Mouse (Mus musculus) heart, adult 9 months (tissue): ENCODE data around the gene Fam133b.
A peak's percentile ranks its signal among the peaks of the same experiment; 100 is the strongest.

ENCODE experiments used
- DNase-seq, 2 experiments: peaks; one replicate each; pipeline ENCODE4 v3.0.0; 2022; ENCODE audit warnings: low spot score in 2 of 2

The Fam133b gene

GRCm38 (mm10) chr5:3543629-3544479 is at the start of gene Fam133b:
Gene Fam133b (plus strand): TSS chr5:3543833.
- DNase-seq = peak; percentile 88 to 93

DNA sequence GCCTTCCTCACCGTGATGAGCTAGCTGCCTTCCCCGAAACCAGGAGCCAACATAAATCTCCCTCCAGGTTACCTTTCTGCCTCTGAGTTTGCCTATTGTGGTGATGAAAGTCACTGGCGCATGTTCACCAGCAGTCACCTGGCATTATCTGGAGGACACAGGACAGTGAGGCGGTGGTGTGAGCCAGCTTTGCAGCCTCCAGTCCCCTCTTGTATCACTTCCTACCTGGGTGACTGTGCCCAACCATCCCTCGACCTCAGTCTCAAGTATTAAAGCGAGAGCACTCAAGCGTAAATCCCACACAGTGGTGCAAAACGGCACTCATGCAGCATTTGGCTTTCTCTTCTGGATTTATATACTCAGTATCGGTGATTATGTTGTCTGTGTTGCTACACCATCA is 49.7 kb upstream of the Fam133b start:
- DNase-seq = no peak

- DNase-seq = peak; percentile 24 to 42
Measured at GRCm38 (mm10) chr5:3494452-3495187, 49.0 kb upstream of the Fam133b start.

DNA sequence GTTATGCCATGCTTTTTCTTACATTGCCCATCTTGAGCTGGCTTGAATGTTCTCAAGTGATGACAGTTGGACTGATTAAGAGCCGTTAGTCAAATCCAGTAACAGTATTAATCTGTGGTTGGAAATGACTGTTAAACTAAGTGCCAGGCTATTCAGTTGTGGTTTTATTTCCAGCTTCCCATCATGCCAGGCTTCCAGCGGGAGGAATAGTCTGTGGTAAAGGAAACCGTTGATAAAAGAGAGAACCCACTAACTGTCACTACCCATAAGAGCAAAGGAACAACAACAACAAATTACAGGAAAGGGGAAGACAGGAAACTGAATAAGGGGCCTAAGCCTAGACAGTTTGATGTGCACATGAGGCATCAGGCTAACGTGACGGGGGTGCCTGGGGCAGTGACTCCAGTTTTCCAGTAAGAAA is 46.1 kb upstream of the Fam133b start:
- DNase-seq = no peak

GRCm38 (mm10) chr5:3500298-3500697 is 43.3 kb upstream of the Fam133b start:
- DNase-seq = no peak

GRCm38 (mm10) chr5:3500957-3501563 is 42.6 kb upstream of the Fam133b start:
- DNase-seq = no peak

DNA sequence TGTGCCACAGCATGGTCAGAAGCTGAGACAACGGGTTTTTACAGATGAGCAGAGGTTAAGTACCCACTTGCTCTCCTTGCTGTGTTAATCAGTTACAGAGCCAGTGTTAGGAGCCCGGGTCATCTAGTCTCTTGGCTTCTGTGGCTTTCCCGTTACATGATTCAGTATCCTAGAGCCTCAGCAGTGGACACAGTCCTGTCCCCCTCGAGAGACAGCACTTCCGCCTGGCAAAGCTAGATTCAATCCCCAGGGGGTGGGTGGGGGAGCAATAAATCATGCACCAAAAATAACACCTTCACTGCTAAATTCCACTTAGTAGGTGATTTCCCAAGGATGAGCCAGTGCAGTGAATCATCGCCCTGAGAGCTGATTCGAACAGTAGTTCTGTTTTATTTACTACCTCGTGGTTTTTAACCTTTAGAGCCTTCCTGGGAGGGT is 42.0 kb upstream of the Fam133b start:
- DNase-seq = peak; percentile 66 to 69

- DNase-seq = peak; percentile 77 to 85
Measured at GRCm38 (mm10) chr5:3502610-3503350, 40.9 kb upstream of the Fam133b start.

DNA sequence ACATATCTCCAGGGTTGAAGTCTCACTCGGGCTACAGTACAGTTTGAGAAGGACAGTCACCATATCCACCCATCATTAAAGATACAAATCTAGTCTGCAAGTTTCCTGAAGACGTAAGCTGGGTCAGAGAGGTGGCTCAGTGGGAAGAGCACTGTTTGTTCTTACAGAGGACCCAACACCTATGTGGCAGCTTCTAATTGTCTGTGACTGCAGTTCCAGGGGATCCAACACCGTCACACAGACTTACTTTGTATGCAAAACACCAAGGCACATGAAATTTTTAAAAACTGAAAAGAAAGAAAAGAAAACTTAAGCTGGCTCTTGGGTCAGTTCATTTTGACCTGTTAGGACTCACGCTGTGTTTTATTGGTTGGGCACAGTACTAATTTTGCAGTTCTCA is 40.3 kb upstream of the Fam133b start:
- DNase-seq = no peak

- no peak for DNase-seq
Measured at GRCm38 (mm10) chr5:3503836-3504323, 39.8 kb upstream of the Fam133b start.

- no peak for DNase-seq
Measured at GRCm38 (mm10) chr5:3504453-3504852, 39.2 kb upstream of the Fam133b start.

DNA sequence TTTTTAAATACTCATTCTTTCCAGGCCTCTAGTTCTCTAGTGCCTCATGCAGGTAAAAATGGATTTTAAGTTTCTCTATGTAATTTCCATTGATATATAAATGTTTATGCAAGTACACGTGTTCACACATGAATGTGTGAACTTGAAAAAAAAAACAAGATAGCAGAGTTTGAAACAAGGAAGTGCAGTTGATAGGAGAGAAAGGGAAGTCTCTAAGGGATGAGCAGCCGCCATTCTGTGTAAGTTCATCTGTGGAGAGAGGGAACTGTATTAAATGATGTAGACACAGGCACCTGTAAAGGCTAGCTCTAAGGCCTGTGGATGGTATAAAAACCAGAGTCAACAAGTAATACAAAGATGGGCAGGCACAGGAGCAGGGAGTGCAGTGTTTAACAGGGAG is 38.1 kb upstream of the Fam133b start:
- no peak for DNase-seq

DNA sequence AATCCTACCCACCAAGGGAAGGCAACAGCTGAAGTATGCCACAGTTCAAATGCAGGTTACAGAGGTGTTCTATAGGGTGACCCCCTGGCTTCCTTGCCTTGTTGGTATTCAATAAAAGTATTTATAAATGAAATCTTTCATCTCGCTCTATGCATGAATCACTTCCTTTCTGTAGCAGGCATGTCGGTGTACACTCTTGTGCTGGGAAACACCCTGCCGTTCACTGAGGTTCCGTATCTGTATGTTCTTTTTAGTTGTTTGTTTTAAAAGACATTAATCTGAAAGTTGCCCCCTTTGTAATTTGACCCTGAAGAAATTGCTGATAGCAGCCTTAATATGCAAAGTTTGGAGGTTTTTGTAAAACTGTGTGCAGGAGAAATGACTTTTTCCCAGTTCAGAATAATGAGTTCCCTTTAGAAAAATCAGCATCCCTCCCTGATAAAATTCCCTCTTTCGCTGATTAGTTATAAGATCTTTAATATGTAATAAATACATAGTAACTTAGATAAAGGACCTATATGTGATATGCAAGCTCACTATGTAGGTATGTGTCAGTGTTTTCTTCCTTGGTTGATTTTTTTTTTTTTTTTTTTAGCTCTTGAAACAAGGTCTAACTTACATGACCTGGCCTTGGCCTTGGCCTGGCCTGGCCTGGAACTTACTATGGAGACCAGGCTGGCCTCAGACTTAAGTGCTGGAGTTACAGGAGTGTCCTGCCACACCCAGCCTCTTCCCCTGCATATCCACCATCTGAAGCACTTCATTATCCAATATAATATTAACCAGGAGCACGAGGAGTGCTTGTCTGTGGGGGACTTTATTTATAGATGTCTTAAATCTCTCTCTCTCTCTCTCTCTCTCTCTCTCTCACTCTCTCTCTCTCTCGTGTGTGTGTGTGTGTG is 34.9 kb upstream of the Fam133b start:
- DNase-seq = no peak

DNA sequence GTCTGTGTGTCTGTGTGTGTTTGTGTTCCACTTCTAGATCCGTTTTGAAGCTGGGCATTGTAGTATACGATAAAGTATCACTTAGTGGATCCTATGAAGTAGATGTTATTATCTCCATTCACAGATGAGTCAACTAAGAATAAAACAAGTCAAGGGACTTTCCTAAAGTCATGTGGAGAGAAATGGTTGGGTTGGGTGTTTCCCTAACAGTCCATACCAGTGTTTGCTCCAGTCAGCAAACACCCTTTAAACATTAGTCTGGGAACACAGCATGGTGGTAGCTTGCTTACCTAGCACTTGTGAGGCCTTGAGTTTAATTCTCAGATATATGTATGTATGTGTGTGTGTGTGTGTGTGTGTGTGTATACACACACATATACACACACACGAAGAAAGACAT is 34.1 kb upstream of the Fam133b start:
- no peak for DNase-seq

DNA sequence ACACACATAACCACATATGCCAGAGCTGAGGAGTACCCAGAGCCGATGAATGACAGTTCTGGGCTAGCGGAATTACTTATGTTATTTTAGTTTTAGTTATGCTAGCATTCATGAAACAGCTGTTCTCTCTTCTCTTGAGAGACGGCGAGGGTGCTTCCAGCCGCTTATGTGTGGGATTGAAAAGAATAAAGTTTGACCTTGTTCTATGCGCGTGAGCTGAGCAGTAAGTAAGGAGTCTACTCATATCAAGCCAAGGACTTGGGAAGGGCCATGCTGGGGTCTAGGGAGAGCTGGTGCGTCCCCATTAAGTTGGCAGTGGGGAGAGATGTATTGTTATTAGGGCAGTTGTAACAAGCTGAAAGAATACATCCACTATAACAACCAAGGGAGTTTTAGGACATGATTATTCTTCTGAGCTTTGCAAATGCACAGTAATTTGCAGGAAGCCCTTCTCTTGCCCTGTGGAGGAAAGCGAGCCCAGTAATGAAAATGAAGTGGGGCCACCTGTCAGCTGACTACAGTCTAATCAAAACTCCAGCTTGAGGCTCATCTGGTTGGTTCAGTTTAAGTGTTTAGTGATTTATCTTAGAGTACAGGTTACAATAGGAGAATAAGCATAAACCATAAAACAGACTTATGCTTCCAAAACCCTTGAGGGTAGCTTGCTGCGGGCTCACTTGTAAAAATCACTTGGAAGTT is 32.4 kb upstream of the Fam133b start:
- no peak for DNase-seq

DNA sequence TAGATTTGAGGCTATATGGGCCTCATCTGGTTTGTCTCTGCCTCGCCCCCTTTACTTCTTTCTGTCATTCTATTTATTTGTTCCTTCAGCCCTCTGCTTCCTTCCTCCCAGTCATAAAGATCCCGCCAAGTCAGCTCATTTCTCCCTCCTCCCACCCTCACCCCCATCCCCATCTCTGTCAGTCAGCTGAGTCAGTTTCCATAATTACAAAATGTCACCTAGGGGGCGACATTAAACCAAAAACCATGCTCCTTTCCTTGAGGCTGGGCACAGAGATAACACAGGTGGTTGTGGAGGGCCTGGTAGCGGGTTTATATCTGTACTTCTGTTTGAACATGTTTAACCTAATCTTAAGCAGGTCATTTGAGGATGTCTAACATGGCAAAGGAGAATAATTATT is 31.0 kb upstream of the Fam133b start:
- no peak for DNase-seq

DNA sequence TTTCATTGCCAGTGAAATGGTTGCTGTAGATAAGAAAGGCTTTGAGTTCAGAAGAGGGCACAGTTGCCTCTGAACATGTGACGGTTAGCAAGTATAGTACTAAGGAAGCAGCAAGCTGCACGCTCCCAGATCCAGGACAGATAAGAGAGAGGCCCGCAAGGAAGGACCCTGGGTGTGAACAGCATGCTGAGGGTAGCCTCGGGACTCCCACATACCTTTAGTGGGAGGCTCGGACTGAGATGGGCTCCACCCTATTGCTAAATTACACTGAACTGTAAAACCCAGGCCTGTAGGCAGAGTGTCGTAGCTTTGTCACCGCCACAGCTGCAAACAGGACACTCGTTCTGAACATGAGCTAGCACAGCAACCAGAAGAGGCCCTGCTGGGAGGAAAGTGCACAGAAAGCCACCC is 28.7 kb upstream of the Fam133b start:
- no peak for DNase-seq

GRCm38 (mm10) chr5:3515477-3515876 is 28.2 kb upstream of the Fam133b start:
- no peak for DNase-seq

DNA sequence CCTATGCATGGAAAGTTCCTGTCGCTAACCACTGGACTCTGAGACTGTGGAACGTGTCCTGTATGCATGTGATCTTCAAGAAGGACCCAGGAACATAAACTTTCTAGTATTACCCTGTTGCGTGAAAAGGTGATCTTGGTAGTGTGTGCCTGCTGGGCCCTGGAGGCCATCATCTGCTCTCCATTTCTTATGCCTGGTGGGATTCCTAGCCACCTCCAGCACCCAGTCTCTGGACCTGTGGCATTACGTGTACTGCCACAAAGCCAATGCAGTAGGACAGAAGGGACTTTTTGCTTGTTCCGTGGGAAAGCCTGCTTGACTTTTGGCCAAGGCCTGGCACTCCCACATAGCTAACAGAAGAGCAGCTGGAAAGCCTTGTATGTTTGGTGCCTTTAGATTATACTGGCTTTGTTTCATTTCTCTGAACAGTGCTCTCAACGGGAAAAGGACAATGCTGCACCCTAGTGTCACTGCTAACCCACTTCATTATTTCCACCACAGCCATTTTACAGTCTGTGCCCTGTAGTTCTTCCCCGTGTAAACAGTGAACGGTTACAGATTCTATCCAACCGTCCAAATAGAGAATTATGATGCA is 27.1 kb upstream of the Fam133b start:
- DNase-seq = peak in 1 of 2 experiments; percentile 47
